Mouse (Mus musculus): ENCODE data around the gene Fbxo6.

GRCm38 (mm10) chr4:148182363-148182762 is 30.4 kb upstream of the Fbxo6 start:
- TF ChIP-seq POLR2A (IDR thresholded peaks at IDR 0.05; ENCODE audit: insufficient read length, low read depth): no peak
- no peak for TF ChIP-seq TCF12 (IDR thresholded peaks at IDR 0.05; ENCODE audit: insufficient read depth, poor library complexity, severe bottlenecking)
- no peak for TF ChIP-seq CEBPB (IDR thresholded peaks at IDR 0.05; ENCODE audit: insufficient read depth, poor library complexity, severe bottlenecking)
- no peak for TF ChIP-seq E2F4 (IDR thresholded peaks at IDR 0.05; ENCODE audit: insufficient read depth)
- no peak for TF ChIP-seq MYOG (IDR thresholded peaks at IDR 0.05; ENCODE audit: control insufficient read depth in 1 of 3, insufficient read depth in 1 of 3, insufficient read length in 2 of 3, low read depth in 2 of 3)
- no peak for TF ChIP-seq USF1 (IDR thresholded peaks at IDR 0.05; ENCODE audit: low read depth)
- no peak for TF ChIP-seq POLR2AphosphoS2 (IDR thresholded peaks at IDR 0.05; ENCODE audit: insufficient read length, low read depth)
- TF ChIP-seq MYOD1 (IDR thresholded peaks at IDR 0.05; ENCODE audit: control insufficient read depth in 1 of 3, insufficient read length in 2 of 3, low read depth in 2 of 3): no peak

Data from myocyte (in vitro differentiated cells).